Mouse (Mus musculus): ENCODE measurements around the gene Mgrn1. TPM values are rescaled to one million over a fixed set of nuclear protein-coding genes. Genes with fewer than 3 reads are reported as not detected.

Mgrn1 gene
- total RNA-seq, 2 experiments from 2014 or later = 51.5 to 55.2 TPM

GRCm38 (mm10) chr16:4907386-4907785 lies 21.3 kb downstream of the Mgrn1 start:
- DNase-seq = no peak

- DNase-seq = no peak
Measured at GRCm38 (mm10) chr16:4907972-4908371, 21.9 kb downstream of the Mgrn1 start.

GRCm38 (mm10) chr16:4909745-4910144 lies 23.7 kb downstream of the Mgrn1 start:
- DNase-seq = no peak

GRCm38 (mm10) chr16:4910758-4911157 lies 24.7 kb downstream of the Mgrn1 start:
- no peak for DNase-seq

GRCm38 (mm10) chr16:4912074-4912648 lies 26.1 kb downstream of the Mgrn1 start:
- no peak for DNase-seq

GRCm38 (mm10) chr16:4912907-4913782 lies 27.1 kb downstream of the Mgrn1 start:
- DNase-seq = no peak

DNA sequence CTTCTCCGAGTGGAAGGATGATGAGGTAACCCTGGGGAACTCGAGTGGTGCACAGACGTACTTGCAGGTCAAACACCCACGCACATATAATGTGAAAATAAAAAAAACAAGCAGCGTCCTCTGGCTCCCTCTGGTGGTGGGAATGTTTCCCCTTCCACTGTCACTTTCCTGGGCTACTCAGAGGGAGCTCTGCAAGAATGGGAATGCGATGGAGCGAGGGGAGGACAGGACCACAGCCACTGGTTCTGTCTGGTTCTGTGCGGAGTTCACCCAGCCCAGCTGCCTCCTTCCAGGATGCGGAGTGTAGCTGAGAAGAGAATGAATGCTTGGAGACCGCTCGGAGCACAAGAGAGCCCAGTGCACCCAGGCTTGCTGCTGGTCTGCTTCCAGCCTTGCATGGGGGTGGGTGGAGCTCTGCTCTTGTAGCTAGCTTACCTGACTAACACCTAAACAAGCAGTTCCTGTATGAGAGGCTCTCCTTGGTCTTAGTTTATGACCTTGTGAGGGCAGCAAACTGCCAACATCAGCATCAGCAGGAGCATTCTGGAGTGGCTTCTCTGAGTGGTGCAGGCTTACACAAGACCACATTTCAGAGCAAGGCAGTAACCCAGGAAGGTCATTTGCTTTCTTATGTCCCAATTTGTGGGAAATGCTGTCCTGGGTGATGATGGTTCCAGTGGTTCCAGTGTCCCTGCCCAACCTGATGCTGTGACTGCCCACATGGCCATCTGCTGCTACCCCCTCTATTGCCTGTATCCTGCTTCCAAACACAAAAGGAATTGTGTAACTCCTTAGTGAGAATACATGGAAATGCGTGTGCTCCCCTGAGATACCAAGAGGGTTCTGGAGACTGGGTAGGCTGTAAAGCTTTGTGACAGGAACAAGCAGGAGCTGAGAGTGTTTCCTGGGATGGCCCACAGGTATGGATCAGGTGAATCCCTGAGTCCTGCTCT lies 28.0 kb downstream of the Mgrn1 start:
- peak; percentile 59 for DNase-seq

GRCm38 (mm10) chr16:4915931-4916330 lies 29.9 kb downstream of the Mgrn1 start:
- DNase-seq = no peak

- no peak for DNase-seq
Measured at GRCm38 (mm10) chr16:4916608-4917007, 30.6 kb downstream of the Mgrn1 start.

DNA sequence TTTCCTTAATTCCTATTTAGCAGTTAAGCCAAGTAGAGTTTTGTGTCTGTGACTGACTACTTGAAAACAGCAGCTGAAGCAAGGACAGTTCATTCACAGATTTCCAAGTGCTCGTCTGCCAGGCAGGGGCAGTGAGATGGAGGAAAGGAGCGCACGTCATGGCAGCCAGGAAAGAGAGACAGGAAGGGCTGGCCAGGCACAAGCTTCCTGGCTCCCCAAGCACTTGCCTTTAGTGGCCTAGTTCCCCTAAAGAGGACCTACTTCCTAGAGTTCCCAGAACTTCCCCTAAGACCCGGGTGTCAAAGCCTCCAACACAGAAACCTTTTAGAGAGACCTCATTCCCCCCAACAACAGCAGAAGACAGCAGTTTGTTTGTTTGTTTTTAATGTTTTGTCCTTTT lies 34.5 kb downstream of the Mgrn1 start:
- DNase-seq = no peak

- no peak for DNase-seq
Measured at GRCm38 (mm10) chr16:4922481-4922880, 36.4 kb downstream of the Mgrn1 start.

DNA sequence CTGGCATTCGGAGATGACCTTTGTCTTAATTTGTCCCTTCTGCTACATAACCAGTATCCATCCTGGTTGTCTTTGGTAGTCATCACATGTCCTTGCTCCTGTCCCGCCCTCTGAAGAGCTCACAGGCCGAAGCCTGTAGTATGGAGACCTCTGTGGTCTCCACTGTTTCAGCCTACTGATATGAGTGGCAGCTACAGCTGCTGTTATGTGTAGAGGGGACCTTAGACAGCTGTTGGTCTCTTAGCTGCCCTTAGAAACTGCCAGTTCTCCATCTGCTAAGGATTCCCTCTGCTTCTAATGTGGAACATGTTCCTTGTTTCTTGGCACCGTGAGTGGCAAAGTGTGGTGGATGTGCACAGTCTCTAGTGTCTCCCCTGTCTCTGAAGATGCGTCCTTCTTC lies 37.9 kb downstream of the Mgrn1 start:
- no peak for DNase-seq

- no peak for DNase-seq
Measured at GRCm38 (mm10) chr16:4927967-4928366, 41.9 kb downstream of the Mgrn1 start.

DNA sequence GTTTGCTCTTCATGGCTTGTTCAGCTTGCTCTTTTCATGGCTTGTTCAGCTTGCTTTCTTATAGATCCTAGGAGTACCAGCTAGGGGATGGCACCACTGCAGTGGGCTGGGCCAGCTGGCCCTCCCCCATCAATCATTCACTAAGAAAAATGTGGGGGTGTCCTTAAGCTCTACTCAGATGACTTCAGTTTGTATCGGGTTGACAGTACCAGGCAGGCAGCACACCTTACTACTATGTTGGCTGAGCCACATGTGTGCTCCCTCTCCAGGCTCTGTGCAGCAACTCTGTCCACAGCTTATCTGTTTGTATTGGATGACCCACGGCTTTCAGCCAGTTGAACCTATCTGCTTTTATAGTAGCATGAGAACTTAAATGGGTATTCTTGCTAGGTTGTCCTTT lies 42.4 kb downstream of the Mgrn1 start:
- DNase-seq = no peak

DNA sequence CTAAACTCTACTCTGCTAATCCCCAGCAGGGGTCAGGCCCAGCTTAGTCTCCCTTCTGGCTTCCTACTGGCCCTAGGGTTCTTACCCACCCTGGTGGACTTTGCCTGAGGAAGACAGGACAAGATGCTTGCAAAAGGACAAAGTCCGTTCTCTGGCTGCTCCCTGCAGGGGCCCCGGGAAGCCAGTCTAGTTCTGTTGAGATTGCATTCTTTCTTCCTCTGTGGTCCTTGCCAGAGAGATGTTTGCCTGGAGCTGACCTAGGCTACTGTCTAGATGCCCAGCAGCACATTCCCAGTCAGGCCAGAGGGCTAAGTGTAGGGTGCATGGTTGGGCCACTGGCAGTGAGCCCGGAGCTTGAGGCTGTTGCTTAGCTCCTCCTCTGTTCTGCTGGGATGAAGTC lies 46.4 kb downstream of the Mgrn1 start:
- no peak for DNase-seq

- DNase-seq = no peak
Measured at GRCm38 (mm10) chr16:4935430-4935829, 49.4 kb downstream of the Mgrn1 start.

DNA sequence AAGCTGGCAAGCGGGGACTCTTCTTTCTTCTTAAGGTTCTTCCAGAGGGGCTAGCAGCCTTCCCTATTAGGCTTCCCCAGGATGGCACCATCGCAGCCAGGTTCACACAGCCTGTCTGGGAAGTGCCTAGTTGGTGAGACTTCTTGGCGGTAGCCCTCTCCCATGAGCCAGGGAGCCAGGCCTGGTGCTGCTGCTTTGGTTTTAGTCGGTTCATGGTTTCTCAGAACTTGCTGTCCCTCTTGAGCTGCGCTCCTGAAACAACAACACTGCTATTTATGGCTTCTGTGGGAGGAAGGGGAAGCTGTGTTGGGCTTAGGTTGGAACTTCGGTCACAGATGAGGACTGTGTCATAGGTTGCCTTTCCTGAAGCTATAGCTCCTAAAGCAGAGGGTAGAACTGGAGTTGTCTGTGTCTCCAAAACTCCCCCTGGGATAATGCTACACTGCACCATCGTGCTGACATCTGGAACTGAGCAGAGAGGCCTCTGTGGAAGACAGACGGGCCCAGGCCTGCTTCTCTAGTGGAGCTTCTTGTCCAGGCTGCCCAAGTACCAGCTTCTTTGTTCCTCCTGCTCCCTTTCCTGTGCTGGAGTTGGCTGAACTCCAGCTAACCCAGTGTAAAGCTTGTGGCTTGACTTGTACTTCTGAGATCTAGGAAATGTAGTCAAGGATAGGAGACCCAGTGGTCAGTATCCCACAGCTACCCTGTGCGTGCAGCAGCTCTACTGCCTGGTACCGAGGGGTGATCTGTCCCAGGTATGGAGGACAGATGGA lies 50.1 kb downstream of the Mgrn1 start:
- no peak for DNase-seq

GRCm38 (mm10) chr16:4937351-4938190 lies 51.5 kb downstream of the Mgrn1 start:
- DNase-seq = no peak

DNA sequence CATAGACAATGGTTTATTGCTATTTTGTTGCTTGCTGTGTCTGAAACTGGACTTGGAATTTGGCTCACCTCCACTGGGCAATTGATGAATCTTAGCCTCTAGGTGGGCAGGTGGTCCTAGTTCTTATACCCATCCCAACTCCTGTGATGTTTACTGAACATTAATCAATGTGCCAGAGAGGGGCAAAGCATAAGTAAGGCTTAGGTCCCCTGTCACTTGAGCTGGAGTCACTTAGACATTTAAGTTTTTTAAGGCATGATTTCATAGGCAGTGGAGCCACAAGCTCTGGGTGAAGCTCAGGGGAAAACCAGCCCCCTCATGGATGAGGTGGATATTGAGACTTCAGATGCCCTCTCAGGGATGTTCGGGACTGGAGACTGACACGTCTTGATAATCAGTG lies 52.4 kb downstream of the Mgrn1 start, which contains the start of gene Nudt16l1:
Gene Nudt16l1, plus strand, starts transcription at position 301 of the 400 bp plus-strand sequence.
- DNase-seq = no peak

DNA sequence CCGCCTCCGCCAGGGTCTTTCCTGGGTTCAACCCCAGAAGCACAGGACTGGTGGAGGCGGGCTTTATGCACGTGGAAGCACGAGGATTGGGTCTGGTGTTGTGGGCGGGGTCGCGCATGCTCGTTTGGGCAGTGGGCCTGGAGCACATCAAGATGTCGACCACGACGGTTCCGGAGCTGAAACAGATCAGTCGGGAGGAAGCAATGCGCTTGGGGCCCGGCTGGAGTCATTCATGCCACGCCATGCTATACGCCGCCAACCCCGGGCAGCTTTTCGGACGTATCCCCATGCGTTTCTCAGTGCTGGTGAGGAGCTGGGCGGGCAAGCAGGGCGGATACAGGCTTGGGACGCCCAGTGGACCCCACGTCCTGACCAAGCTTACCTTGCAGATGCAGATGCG lies 52.9 kb downstream of the Mgrn1 start:
- peak; percentile 93 for DNase-seq

- no peak for DNase-seq
Measured at GRCm38 (mm10) chr16:4939412-4939811, 53.4 kb downstream of the Mgrn1 start.

Measured in gastrocnemius, postnatal 25 days (tissue).